Mouse (Mus musculus): ENCODE measurements around the gene Caln1. TPM values are rescaled to one million over a fixed set of nuclear protein-coding genes. Genes with fewer than 3 reads are reported as not detected.

Caln1 gene
- total and polyA plus RNA-seq, 3 experiments, result not detected

DNA sequence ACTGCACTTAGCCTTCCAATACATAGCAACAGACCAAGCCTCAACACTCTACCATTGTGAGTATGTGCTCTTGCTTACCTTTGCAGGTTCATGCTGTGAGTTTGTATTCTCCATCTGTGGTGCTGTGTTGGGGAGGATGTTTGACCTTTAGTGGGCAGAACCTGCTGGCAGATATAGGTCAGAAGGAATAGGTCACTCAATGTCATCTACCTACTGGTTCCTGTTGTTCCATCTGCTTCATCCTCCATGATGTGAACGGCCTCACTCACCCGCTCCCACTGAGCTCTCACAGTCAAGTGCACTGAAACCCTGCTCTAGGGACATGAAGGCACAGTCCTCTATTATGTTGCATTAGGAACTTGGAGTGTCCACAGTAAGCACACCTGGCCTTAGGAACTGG is 141.3 kb downstream of the Caln1 start:
- DNase-seq (ENCODE audit: low read depth, low spot score), result no peak
- Histone ChIP-seq H3K9me3 (replicated peaks; ENCODE audit: insufficient read depth, low read length) (no peaks in the 10 kb centered on the region), H3K36me3 (ENCODE audit: control insufficient read depth in 1 of 2, insufficient read depth in 2 of 2, low read length in 2 of 2) (no peaks in the 10 kb centered on the region), H3K27me3 (ENCODE audit: control insufficient read depth in 1 of 2, insufficient read depth in 2 of 2, low read length in 2 of 2) (no peaks in the 10 kb centered on the region), H3K27ac (ENCODE audit: control insufficient read depth, low read depth, low read length) (no peak overlapping the region), H3K79me2 (ENCODE audit: control insufficient read depth, insufficient read depth, low read length, poor library complexity) (no peaks in the 10 kb centered on the region), H3K4me3 (ENCODE audit: control insufficient read depth in 1 of 2, insufficient read depth in 1 of 2, low read depth in 2 of 2, low read length in 2 of 2) (no peak overlapping the region), H3K4me1 (ENCODE audit: control insufficient read depth in 1 of 2, insufficient read depth in 2 of 2, low read length in 2 of 2) (no peaks in the 10 kb centered on the region), H3K9ac (ENCODE audit: control insufficient read depth, low read depth, low read length, poor library complexity, severe bottlenecking) (no peak overlapping the region)
- no peak for TF ChIP-seq SMC3 (IDR thresholded peaks at IDR 0.05; ENCODE audit: low read depth, low read length)
- TF ChIP-seq POLR2A (IDR thresholded peaks at IDR 0.05; ENCODE audit: control insufficient read depth in 1 of 2, insufficient read depth in 1 of 2, low read depth in 1 of 2, low read length in 2 of 2, poor library complexity in 1 of 2), result no peak
- no peak for TF ChIP-seq ZNF384 (IDR thresholded peaks at IDR 0.05; ENCODE audit: low read depth, low read length)
- no peak for TF ChIP-seq E2F4 (IDR thresholded peaks at IDR 0.05; ENCODE audit: borderline replicate concordance, low read depth, low read length)
- no peak for TF ChIP-seq CHD1 (IDR thresholded peaks at IDR 0.05; ENCODE audit: low read depth, low read length)

DNA sequence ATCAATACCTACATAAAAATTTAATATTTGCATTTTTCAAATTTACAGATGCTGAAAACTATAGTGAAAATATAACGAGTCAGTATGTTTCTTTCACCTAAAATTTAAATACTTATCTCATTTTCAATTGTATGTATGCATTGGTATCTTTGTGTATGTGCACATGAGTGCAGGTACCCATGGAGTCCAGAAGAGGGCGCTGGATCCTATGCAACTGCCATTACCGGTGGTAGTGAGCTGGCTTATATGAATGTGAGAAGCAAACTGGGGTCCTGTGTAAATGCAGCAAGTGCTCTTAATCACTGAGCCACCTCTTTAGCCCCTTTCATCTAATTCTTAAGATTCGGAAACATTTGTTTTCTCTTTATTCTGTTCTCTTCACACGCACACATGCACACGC is 146.1 kb downstream of the Caln1 start:
- H3K27me3 ChIP-seq (ENCODE audit: control insufficient read depth in 1 of 2, insufficient read depth in 2 of 2, low read length in 2 of 2), result no peaks in the 10 kb centered on the region
- no peak for TF ChIP-seq GATA1 (IDR thresholded peaks at IDR 0.05; ENCODE audit: low read depth, low read length)
- TF ChIP-seq UBTF (IDR thresholded peaks at IDR 0.05; ENCODE audit: borderline replicate concordance, insufficient read depth, low read depth, low read length), result no peak
- TF ChIP-seq JUND (IDR thresholded peaks at IDR 0.05; ENCODE audit: low read depth, low read length), result no peak
- TF ChIP-seq KAT2A (conservative IDR thresholded peaks at IDR 0.05; ENCODE audit: low read depth, low read length), result no peak
- no peak for TF ChIP-seq ZMIZ1 (IDR thresholded peaks at IDR 0.05; ENCODE audit: low read depth, low read length)
- no peak for TF ChIP-seq POLR2A (IDR thresholded peaks at IDR 0.05; ENCODE audit: control insufficient read depth in 1 of 2, insufficient read depth in 1 of 2, low read depth in 1 of 2, low read length in 2 of 2, poor library complexity in 1 of 2)
- TF ChIP-seq ZNF384 (IDR thresholded peaks at IDR 0.05; ENCODE audit: low read depth, low read length), result no peak
- no peak for TF ChIP-seq ZKSCAN1 (IDR thresholded peaks at IDR 0.05; ENCODE audit: low read depth, low read length)
- no peak for TF ChIP-seq ETS1 (IDR thresholded peaks at IDR 0.05; ENCODE audit: low read depth, low read length)
- no peak for TF ChIP-seq EP300 (IDR thresholded peaks at IDR 0.05; ENCODE audit: low read depth in 1 of 2, low read length in 2 of 2)
- no peak for TF ChIP-seq USF2 (IDR thresholded peaks at IDR 0.05; ENCODE audit: borderline replicate concordance in 1 of 2, insufficient read depth in 1 of 2, low read depth in 1 of 2, low read length in 2 of 2)
- TF ChIP-seq MAX (IDR thresholded peaks at IDR 0.05; ENCODE audit: low read length), result no peak
- no peak for TF ChIP-seq SIN3A (IDR thresholded peaks at IDR 0.05; ENCODE audit: low read length)
- TF ChIP-seq MAZ (IDR thresholded peaks at IDR 0.05; ENCODE audit: low read depth, low read length), result no peak
- no peak for TF ChIP-seq HCFC1 (IDR thresholded peaks at IDR 0.05; ENCODE audit: low read depth, low read length)
- TF ChIP-seq CHD2 (IDR thresholded peaks at IDR 0.05; ENCODE audit: low read length), result no peak
- H3K4me3 ChIP-seq (ENCODE audit: control insufficient read depth in 1 of 2, insufficient read depth in 1 of 2, low read depth in 2 of 2, low read length in 2 of 2), result no peak overlapping the region
- H3K27ac ChIP-seq (ENCODE audit: control insufficient read depth, low read depth, low read length), result no peak overlapping the region
- H3K9me3 ChIP-seq (replicated peaks; ENCODE audit: insufficient read depth, low read length), result no peaks in the 10 kb centered on the region
- no peaks in the 10 kb centered on the region for H3K36me3 ChIP-seq (ENCODE audit: control insufficient read depth in 1 of 2, insufficient read depth in 2 of 2, low read length in 2 of 2)
- H3K4me1 ChIP-seq (ENCODE audit: control insufficient read depth in 1 of 2, insufficient read depth in 2 of 2, low read length in 2 of 2), result no peaks in the 10 kb centered on the region
- no peak for DNase-seq (ENCODE audit: low read depth, low spot score)
- H3K9ac ChIP-seq (ENCODE audit: control insufficient read depth, low read depth, low read length, poor library complexity, severe bottlenecking), result no peak overlapping the region
- no peaks in the 10 kb centered on the region for H3K79me2 ChIP-seq (ENCODE audit: control insufficient read depth, insufficient read depth, low read length, poor library complexity)
